Mouse (Mus musculus) MEL (cell line): ENCODE measurements around the gene Arid1b. TPM values are rescaled to one million over a fixed set of nuclear protein-coding genes. Genes with fewer than 3 reads are reported as not detected.

Experiments used
- DNase-seq: peaks from one replicate; pipeline ENCODE4 v3.0.0; 2011; ENCODE audit warnings: low read depth, low spot score
- H3K27ac ChIP-seq: 2 replicates; pipeline ENCODE4 v1.5.1; 2012; ENCODE audit warnings: low read depth, mild to moderate bottlenecking, control low read depth, low read length, moderate library complexity; ENCODE audit not compliant: control insufficient read depth
- H3K27me3 ChIP-seq, 2 experiments: fragments of 150-350 bp in 1 of 2; sonication (generic) in 1 of 2; 2 replicates each; pipeline ENCODE4 v1.6.1; 2012; ENCODE audit warnings: low read length in 2 of 2, mild to moderate bottlenecking in 2 of 2, improper control_type of control experiment in 1 of 2, moderate library complexity in 1 of 2; ENCODE audit not compliant: insufficient read depth in 2 of 2, control insufficient read depth in 1 of 2
- H3K36me3 ChIP-seq, 2 experiments: 2 replicates each; pipeline ENCODE4 v1.6.1; 2012 to 2014; ENCODE audit warnings: low read length in 2 of 2, improper control_type of control experiment in 1 of 2, inconsistent platforms in 1 of 2, mild to moderate bottlenecking in 1 of 2; ENCODE audit not compliant: insufficient read depth in 2 of 2, control insufficient read depth in 1 of 2
- H3K4me1 ChIP-seq, 2 experiments: fragments of 150-350 bp in 1 of 2; sonication (generic) in 1 of 2; 2 replicates each; pipeline ENCODE4 v1.6.1; 2012; ENCODE audit warnings: low read length in 2 of 2, improper control_type of control experiment in 1 of 2, mild to moderate bottlenecking in 1 of 2; ENCODE audit not compliant: insufficient read depth in 2 of 2, control insufficient read depth in 1 of 2
- H3K4me3 ChIP-seq, 2 experiments: fragments of 150-350 bp in 1 of 2; sonication (generic) in 1 of 2; 2 replicates each; pipeline ENCODE4 v1.5.1; 2012; ENCODE audit warnings: low read depth in 2 of 2, low read length in 2 of 2, mild to moderate bottlenecking in 2 of 2, moderate library complexity in 2 of 2, control low read depth in 1 of 2, improper control_type of control experiment in 1 of 2; ENCODE audit not compliant: control insufficient read depth in 1 of 2, insufficient read depth in 1 of 2
- H3K79me2 ChIP-seq: 2 replicates; pipeline ENCODE4 v1.6.1; 2012; ENCODE audit warnings: mild to moderate bottlenecking, low read length, moderate library complexity; ENCODE audit not compliant: control insufficient read depth, poor library complexity, insufficient read depth
- H3K9ac ChIP-seq: 2 replicates; pipeline ENCODE4 v1.6.1; 2012; ENCODE audit warnings: low read depth, mild to moderate bottlenecking, control low read depth, low read length, moderate library complexity; ENCODE audit not compliant: control insufficient read depth, poor library complexity, severe bottlenecking
- H3K9me3 ChIP-seq: fragments of 150-350 bp; sonication (generic); replicated peaks from 2 replicates; pipeline ENCODE4 v1.6.1; 2012; ENCODE audit warnings: mild to moderate bottlenecking, low read length, improper control_type of control experiment, moderate library complexity; ENCODE audit not compliant: insufficient read depth
- ELF1 ChIP-seq: IDR thresholded peaks from 2 replicates; pipeline ENCODE4 v1.6.1; 2014; ENCODE audit warnings: low read depth, mild to moderate bottlenecking, inconsistent platforms, low read length, improper control_type of control experiment, moderate library complexity
- EP300 ChIP-seq, 2 experiments: IDR thresholded peaks; 2 replicates each; pipeline ENCODE4 v1.6.1; 2011; ENCODE audit warnings: improper control_type of control experiment in 2 of 2, low read length in 2 of 2, low read depth in 1 of 2, mild to moderate bottlenecking in 1 of 2
- ETS1 ChIP-seq: IDR thresholded peaks from 2 replicates; pipeline ENCODE4 v1.6.1; 2012; ENCODE audit warnings: low read depth, mild to moderate bottlenecking, inconsistent platforms, low read length, improper control_type of control experiment, moderate library complexity
- GATA1 ChIP-seq: IDR thresholded peaks from 2 replicates; pipeline ENCODE4 v1.6.1; 2011; ENCODE audit warnings: low read depth, low read length, improper control_type of control experiment
- HCFC1 ChIP-seq: IDR thresholded peaks from 2 replicates; pipeline ENCODE4 v1.6.1; 2012; ENCODE audit warnings: low read depth, mild to moderate bottlenecking, inconsistent platforms, low read length, improper control_type of control experiment, moderate library complexity
- KAT2A ChIP-seq: conservative IDR thresholded peaks from 2 replicates; pipeline ENCODE4 v1.6.1; 2012; ENCODE audit warnings: low read depth, low read length, improper control_type of control experiment, inconsistent platforms
- MAZ ChIP-seq: IDR thresholded peaks from 2 replicates; pipeline ENCODE4 v1.6.1; 2012; ENCODE audit warnings: low read depth, mild to moderate bottlenecking, inconsistent platforms, low read length, improper control_type of control experiment
- MYC ChIP-seq: IDR thresholded peaks from 2 replicates; pipeline ENCODE4 v1.6.1; 2011; ENCODE audit warnings: low read depth, mild to moderate bottlenecking, low read length, improper control_type of control experiment, moderate library complexity
- POLR2A ChIP-seq, 2 experiments: IDR thresholded peaks; 2 replicates each; pipeline ENCODE4 v1.6.1; 2011 to 2012; ENCODE audit warnings: low read length in 2 of 2, mild to moderate bottlenecking in 2 of 2, control low read depth in 1 of 2, improper control_type of control experiment in 1 of 2, low read depth in 1 of 2, moderate library complexity in 1 of 2; ENCODE audit not compliant: control insufficient read depth in 1 of 2, insufficient read depth in 1 of 2, poor library complexity in 1 of 2
- POLR2AphosphoS2 ChIP-seq: IDR thresholded peaks from 2 replicates; pipeline ENCODE4 v1.6.1; 2011; ENCODE audit warnings: low read length, improper control_type of control experiment
- POLR2AphosphoS5 ChIP-seq: IDR thresholded peaks from 2 replicates; pipeline ENCODE4 v1.6.1; 2012; ENCODE audit warnings: low read depth, borderline replicate concordance, mild to moderate bottlenecking, inconsistent platforms, low read length, moderate library complexity, mixed read lengths
- RCOR1 ChIP-seq: IDR thresholded peaks from 2 replicates; pipeline ENCODE4 v1.6.1; 2012; ENCODE audit warnings: low read depth, mild to moderate bottlenecking, inconsistent platforms, low read length, improper control_type of control experiment
- TAL1 ChIP-seq: IDR thresholded peaks from 2 replicates; pipeline ENCODE4 v1.6.1; 2012; ENCODE audit warnings: mild to moderate bottlenecking, inconsistent platforms, low read length, moderate library complexity, mixed read lengths
- TBP ChIP-seq: IDR thresholded peaks from 2 replicates; pipeline ENCODE4 v1.8.0; 2011; ENCODE audit warnings: low read depth, low read length, improper control_type of control experiment
- TCF12 ChIP-seq: IDR thresholded peaks from 2 replicates; pipeline ENCODE4 v1.6.1; 2014; ENCODE audit warnings: low read depth, mild to moderate bottlenecking, inconsistent platforms, low read length, improper control_type of control experiment, moderate library complexity
- ZC3H11A ChIP-seq: IDR thresholded peaks from 2 replicates; pipeline ENCODE4 v1.6.1; 2012; ENCODE audit warnings: low read depth, mild to moderate bottlenecking, inconsistent platforms, low read length, improper control_type of control experiment
- ZNF384 ChIP-seq: IDR thresholded peaks from 2 replicates; pipeline ENCODE4 v1.6.1; 2012; ENCODE audit warnings: low read depth, mild to moderate bottlenecking, inconsistent platforms, low read length, improper control_type of control experiment
- polyA plus RNA-seq, 2 experiments: library from polyadenylated mRNA; stranded (reverse) in 1 of 2; unstranded in 1 of 2; fragments of >175 nt in 1 of 2; fragments of >200 nt in 1 of 2; gene quantifications; 2 replicates each; pipeline versions ENCODE4 v1.2.1 to v1.2.4; 2012; ENCODE audit warnings: low replicate concordance in 2 of 2, low read depth in 1 of 2; ENCODE audit not compliant: insufficient read length in 2 of 2, insufficient read depth in 1 of 2, missing spikeins in 1 of 2
- total RNA-seq: library from RNA; depleted of rRNA; stranded (reverse); fragments of 300-350 nt; gene quantifications from 2 replicates; pipeline ENCODE4 v1.2.3, GENCODE M21; 2012

Gene Arid1b
- total and polyA plus RNA-seq, 3 experiments: 13.4 to 17.4 TPM; not detected in 1

DNA sequence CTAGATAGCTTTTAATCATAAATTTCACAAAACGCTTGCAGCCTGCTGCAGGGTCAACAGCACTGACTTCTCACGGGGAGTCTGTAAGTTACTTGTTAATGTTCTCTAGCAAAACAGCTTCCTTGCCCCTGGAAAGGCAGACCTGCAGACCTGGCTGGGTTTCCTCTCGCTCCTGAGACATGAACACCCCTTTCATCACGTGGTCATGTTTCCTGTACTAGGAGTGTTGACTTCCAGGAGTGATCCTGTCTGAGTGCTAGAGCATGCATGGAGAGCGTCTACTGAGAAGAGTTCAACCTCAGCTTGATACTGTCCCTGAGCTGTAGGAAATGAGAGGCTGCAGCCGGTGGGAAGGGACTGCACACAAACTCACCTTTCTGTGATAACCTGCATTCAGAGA lies 233.0 kb downstream of the Arid1b start:
- H3K4me3 ChIP-seq: no peak overlapping the region
- H3K9ac ChIP-seq: no peak overlapping the region
- H3K27ac ChIP-seq: no peak overlapping the region
- TF ChIP-seq EP300 (IDR thresholded peaks at IDR 0.05; ENCODE audit: low read depth in 1 of 2, low read length in 2 of 2) (no peak), POLR2AphosphoS5 (no peak), ZNF384 (no peak), ZC3H11A (no peak), POLR2AphosphoS2 (no peak), MAZ (no peak), ELF1 (no peak), MYC (no peak), TCF12 (no peak), POLR2A (IDR thresholded peaks at IDR 0.05; ENCODE audit: control insufficient read depth in 1 of 2, insufficient read depth in 1 of 2, low read depth in 1 of 2, low read length in 2 of 2, poor library complexity in 1 of 2) (no peak), RCOR1 (no peak)
- TF ChIP-seq, all 39 proteins: peak for 0
- peaks cover 20 to 28% of the 10 kb centered on the region in 2 experiments for H3K4me1 ChIP-seq
- DNase-seq: no peak
- no peaks in the 10 kb centered on the region for H3K27me3 ChIP-seq
- peaks cover 1% of the 10 kb centered on the region; the same call in 1 of the 2 replicates for H3K79me2 ChIP-seq
- no peaks in the 10 kb centered on the region for H3K9me3 ChIP-seq
- peaks cover 0 to 22% of the 10 kb centered on the region in 2 experiments; a peak in 3 of 4 replicates for H3K36me3 ChIP-seq

DNA sequence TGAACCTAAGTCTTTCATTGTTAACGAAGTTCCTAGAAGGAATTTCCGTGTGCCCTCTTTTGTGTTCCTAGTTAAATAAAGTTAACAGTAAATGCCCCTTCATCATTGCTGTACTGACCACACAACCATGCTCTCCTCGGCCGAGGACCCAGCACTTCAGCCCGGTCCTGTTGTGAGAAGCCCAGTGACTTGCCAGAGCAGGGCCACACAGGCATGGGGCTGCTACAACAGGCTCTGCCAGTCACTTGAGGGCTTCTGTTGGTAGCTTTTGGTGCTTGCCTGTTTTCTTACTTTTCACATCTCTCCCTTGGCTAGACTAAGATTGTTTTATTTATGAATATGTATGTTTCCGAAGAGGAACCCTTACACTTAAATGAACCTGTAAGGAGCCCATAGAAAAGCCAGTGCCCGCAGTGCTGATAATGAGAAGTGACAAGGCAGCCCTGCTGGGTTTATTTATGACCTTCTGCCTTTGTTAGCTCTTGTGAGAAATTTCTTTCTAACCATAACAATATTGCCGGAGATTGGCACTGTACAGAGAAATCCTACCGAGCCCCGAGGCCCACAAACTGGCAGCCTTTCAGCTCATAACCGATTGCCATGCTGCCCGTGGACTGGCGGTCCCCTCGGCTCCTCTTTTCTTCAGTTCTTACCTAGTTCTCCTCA lies 234.0 kb downstream of the Arid1b start:
- Histone ChIP-seq H3K9me3 (no peaks in the 10 kb centered on the region), H3K4me1 (peaks cover 18 to 24% of the 10 kb centered on the region in 2 experiments), H3K27me3 (no peaks in the 10 kb centered on the region), H3K27ac (no peak overlapping the region), H3K9ac (no peak overlapping the region), H3K4me3 (no peak overlapping the region), H3K79me2 (peaks cover 1% of the 10 kb centered on the region; the same call in 1 of the 2 replicates), H3K36me3 (peaks cover 0 to 20% of the 10 kb centered on the region in 2 experiments; a peak in 3 of 4 replicates)
- no peak for DNase-seq
- TF ChIP-seq RCOR1 (no peak), HCFC1 (no peak)

DNA sequence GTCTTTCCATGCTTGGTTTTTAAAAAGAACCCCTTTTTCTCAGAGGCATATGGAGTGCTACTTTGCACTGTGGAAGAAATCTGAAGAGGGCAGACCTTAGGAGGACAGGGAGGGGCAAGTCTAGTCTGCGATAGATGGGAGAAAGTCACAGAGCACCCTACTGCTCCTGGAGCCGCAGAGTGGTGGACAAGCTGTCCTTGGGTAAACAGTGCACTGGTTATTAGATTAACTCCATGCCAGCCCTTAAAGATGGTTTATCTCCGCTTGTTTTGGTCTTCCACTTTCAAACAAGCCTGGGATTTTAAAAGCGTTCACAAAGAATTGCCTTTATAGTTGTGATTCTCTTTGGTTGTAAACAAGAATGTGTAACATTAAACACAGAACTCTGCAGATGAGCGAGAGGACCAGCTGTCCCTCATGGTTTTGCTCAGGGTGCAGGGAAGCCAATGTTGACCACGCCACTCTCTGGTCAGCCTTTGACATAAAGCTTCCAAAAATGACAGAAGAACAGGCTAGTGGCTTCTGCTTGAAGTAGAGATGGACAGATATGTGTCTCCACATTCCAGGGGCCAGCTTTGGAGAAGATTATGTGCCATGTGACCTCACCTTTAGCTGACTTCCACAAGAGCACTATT lies 234.6 kb downstream of the Arid1b start:
- no peaks in the 10 kb centered on the region for H3K27me3 ChIP-seq
- DNase-seq: no peak
- H3K4me3 ChIP-seq: no peak overlapping the region
- H3K9ac ChIP-seq: no peak overlapping the region
- no peaks in the 10 kb centered on the region for H3K9me3 ChIP-seq
- TF ChIP-seq ELF1 (no peak), GATA1 (no peak), KAT2A (no peak), TBP (no peak), EP300 (IDR thresholded peaks at IDR 0.05; ENCODE audit: low read depth in 1 of 2, low read length in 2 of 2) (no peak), TAL1 (no peak), ETS1 (no peak), POLR2AphosphoS2 (no peak)
- H3K36me3 ChIP-seq: peaks cover 0 to 20% of the 10 kb centered on the region in 2 experiments; a peak in 3 of 4 replicates
- H3K79me2 ChIP-seq: peaks cover 1% of the 10 kb centered on the region; the same call in 1 of the 2 replicates
- peaks cover 18 to 24% of the 10 kb centered on the region in 2 experiments for H3K4me1 ChIP-seq
- H3K27ac ChIP-seq: no peak overlapping the region
